Comparison of ENCODE assay signal across 8 mouse cellular contexts in genomic region chr15:98510438-98511385, GRCm38 (mm10). TPM values are rescaled to one million over a fixed set of nuclear protein-coding genes. Genes with fewer than 3 reads are reported as not detected.
DNase-seq lines count a peak whose midpoint lies in the region; ATAC-seq and TF ChIP-seq lines count a peak whose summit lies in the region.

No protein-coding gene starts in this region.

- no peaks in the 10 kb centered on the region for H3K27me3 ChIP-seq in intestine, embryonic 16.5 days (replicated peaks; ENCODE audit: control insufficient read depth, insufficient read depth, low read length)
- no peaks in the 10 kb centered on the region for H3K27me3 ChIP-seq in midbrain, postnatal 0 days (ENCODE audit: insufficient read depth, low read length)

- H3K9ac ChIP-seq in intestine, embryonic 16.5 days (ENCODE audit: low read depth, low read length), result 0 out of 2 replicates have a peak overlapping the region, but pooled peaks have one; percentile 3
- H3K9ac ChIP-seq in midbrain, postnatal 0 days (replicated peaks; ENCODE audit: low read length, poor library complexity, severe bottlenecking), result no peak overlapping the region

- H3K4me2 ChIP-seq in intestine, embryonic 16.5 days (ENCODE audit: low read depth, low read length), result peak overlapping the region; percentile 50
- H3K4me2 ChIP-seq in midbrain, postnatal 0 days (ENCODE audit: low read depth, low read length, poor library complexity, severe bottlenecking), result peak overlapping the region; percentile 53

- TF ChIP-seq CTCF in midbrain, postnatal 0 days (IDR thresholded peaks at IDR 0.05), result peak; percentile 85

- no peaks in the 10 kb centered on the region for H3K9me3 ChIP-seq in intestine, embryonic 16.5 days (ENCODE audit: control insufficient read depth, low read length)
- no peaks in the 10 kb centered on the region for H3K9me3 ChIP-seq in midbrain, postnatal 0 days (ENCODE audit: low read length)

- no peaks in the 10 kb centered on the region for H3K36me3 ChIP-seq in intestine, embryonic 16.5 days (ENCODE audit: control insufficient read depth, insufficient read depth, low read length)
- H3K36me3 ChIP-seq in midbrain, postnatal 0 days (ENCODE audit: insufficient read depth, low read length), result no peaks in the 10 kb centered on the region

- DNase-seq in 3134 (ENCODE audit: extremely low read depth, insufficient read length, low spot score) (peak; percentile 58), adipocyte (ENCODE audit: low spot score) (peak; percentile 86), liver (peak; percentile 83)
- DNase-seq in embryo, embryonic 11 days, result peak; percentile 87
- DNase-seq in gastrocnemius, postnatal 4 days (ENCODE audit: low spot score in 2 of 2), result peak; percentile 66 to 80
- DNase-seq in midbrain, postnatal 0 days (ENCODE audit: low spot score), result peak; percentile 82
- peak; percentile 70 to 83 for DNase-seq in spleen, postnatal 36 days (ENCODE audit: low spot score in 2 of 2)

- peak overlapping the region; percentile 26; the same call in 1 of the 2 replicates for H3K4me3 ChIP-seq in intestine, embryonic 16.5 days (ENCODE audit: low read length)
- H3K4me3 ChIP-seq in midbrain, postnatal 0 days (ENCODE audit: low read depth, low read length), result peak overlapping the region; percentile 18

- H3K27ac ChIP-seq in intestine, embryonic 16.5 days (ENCODE audit: low read length), result 0 out of 2 replicates have a peak overlapping the region, but pooled peaks have one; percentile 9
- no peak overlapping the region for H3K27ac ChIP-seq in midbrain, postnatal 0 days (ENCODE audit: low read depth, low read length)

- peaks cover 5% of the 10 kb centered on the region; the same call in 1 of the 2 replicates for H3K4me1 ChIP-seq in intestine, embryonic 16.5 days (ENCODE audit: control insufficient read depth, insufficient read depth, low read length)
- no peaks in the 10 kb centered on the region for H3K4me1 ChIP-seq in midbrain, postnatal 0 days (ENCODE audit: insufficient read depth, low read length)

- 21% methylated on average over 25 of the region's 25 CpGs for WGBS in intestine, embryonic 16.5 days
- 27% methylated on average over 25 of the region's 25 CpGs for WGBS in midbrain, postnatal 0 days

- ATAC-seq in intestine, embryonic 16.5 days, result peak; percentile 23; the same call in 1 of the 2 replicates
- ATAC-seq in midbrain, postnatal 0 days (ENCODE audit: low FRiP score), result no peak

RNA-seq across cellular contexts. Expression of gene Olfr279, which starts 18.5 kb away (rescaled TPM):
- total RNA-seq in gastrocnemius, postnatal 4 days (2021), result not detected
- not detected in 2 replicates for polyA plus RNA-seq in intestine, embryonic 16.5 days (2015; fragmentation: Nextera tagmentation; extraction: Ambion mirVana)
- not detected in 2 replicates for total RNA-seq in midbrain, postnatal 0 days (2014; rRNA removed)
- polyA plus RNA-seq in midbrain, postnatal 0 days (2015; fragmentation: Nextera tagmentation; extraction: Ambion mirVana), result not detected in 2 replicates

RNA-seq across cellular contexts. Expression of gene Kansl2, which starts 23.4 kb away (rescaled TPM):
- total RNA-seq in gastrocnemius, postnatal 4 days (2021), result 10 to 100 TPM; 75.4 to 83.9 TPM
- 67.2 and 69.6 TPM in 2 replicates for polyA plus RNA-seq in intestine, embryonic 16.5 days (2015; fragmentation: Nextera tagmentation; extraction: Ambion mirVana)
- total RNA-seq in midbrain, postnatal 0 days (2014; rRNA removed), result 57.4 and 66.2 TPM in 2 replicates
- 101 and 102 TPM in 2 replicates for polyA plus RNA-seq in midbrain, postnatal 0 days (2015; fragmentation: Nextera tagmentation; extraction: Ambion mirVana)

RNA-seq across cellular contexts. Expression of gene Lalba, which starts 28.2 kb away (rescaled TPM):
- total RNA-seq in gastrocnemius, postnatal 4 days (2021), result not detected
- polyA plus RNA-seq in intestine, embryonic 16.5 days (2015; fragmentation: Nextera tagmentation; extraction: Ambion mirVana), result 0.31 TPM in 1 of 2 replicates, not detected in the other
- not detected in 2 replicates for total RNA-seq in midbrain, postnatal 0 days (2014; rRNA removed)
- not detected in 2 replicates for polyA plus RNA-seq in midbrain, postnatal 0 days (2015; fragmentation: Nextera tagmentation; extraction: Ambion mirVana)

RNA-seq across cellular contexts. Expression of gene OR5BS1P, which starts 41.0 kb away (rescaled TPM):
- total RNA-seq in gastrocnemius, postnatal 4 days (2021), result not detected
- not detected in 2 replicates for polyA plus RNA-seq in intestine, embryonic 16.5 days (2015; fragmentation: Nextera tagmentation; extraction: Ambion mirVana)
- not detected in 2 replicates for total RNA-seq in midbrain, postnatal 0 days (2014; rRNA removed)
- not detected in 2 replicates for polyA plus RNA-seq in midbrain, postnatal 0 days (2015; fragmentation: Nextera tagmentation; extraction: Ambion mirVana)

RNA-seq across cellular contexts. Expression of gene Olfr281, which starts 58.3 kb away (rescaled TPM):
- not detected for total RNA-seq in gastrocnemius, postnatal 4 days (2021)
- polyA plus RNA-seq in intestine, embryonic 16.5 days (2015; fragmentation: Nextera tagmentation; extraction: Ambion mirVana), result not detected in 2 replicates
- total RNA-seq in midbrain, postnatal 0 days (2014; rRNA removed), result not detected in 2 replicates
- polyA plus RNA-seq in midbrain, postnatal 0 days (2015; fragmentation: Nextera tagmentation; extraction: Ambion mirVana), result not detected in 2 replicates
